Mouse (Mus musculus) lung, adult 2 months (tissue): ENCODE data around the gene Slamf8. TPM values are rescaled to one million over a fixed set of nuclear protein-coding genes. Genes with fewer than 3 reads are reported as not detected.
A peak's percentile ranks its signal among the peaks of the same experiment; 100 is the strongest.

Experiments used
- DNase-seq: peaks from one replicate; pipeline ENCODE4 v3.0.0; 2022
- H3K4me1 ChIP-seq: fragments of 200-500 bp; 2 replicates; pipeline ENCODE4 v1.6.1; 2011; ENCODE audit warnings: low read length; ENCODE audit not compliant: control insufficient read depth, insufficient read depth
- H3K4me3 ChIP-seq: fragments of 200-500 bp; replicated peaks from 2 replicates; pipeline ENCODE3; 2011; ENCODE audit warnings: low read depth, mild to moderate bottlenecking, control low read depth, low read length; ENCODE audit errors: extremely low read depth
- CTCF ChIP-seq: fragments of 200-500 bp; IDR thresholded peaks from 2 replicates; pipeline ENCODE4 v1.5.1; 2011; ENCODE audit warnings: mild to moderate bottlenecking, low read length, control low read depth; ENCODE audit not compliant: insufficient read depth
- POLR2A ChIP-seq: fragments of 200-500 bp; IDR thresholded peaks from 2 replicates; pipeline ENCODE4 v1.6.1; 2011; ENCODE audit warnings: low read depth, mild to moderate bottlenecking, control low read depth, low read length, borderline replicate concordance; ENCODE audit errors: extremely low read depth
- WGBS: fragments of 180-500 bp; shearing (Covaris S2); methylation state at CpG from one replicate; pipeline ENCODE4 v1.1.7; 2018; 5-methylcytosine and 5-hydroxymethylcytosine counted together
- polyA plus RNA-seq: library from polyadenylated mRNA; depleted of rRNA; stranded (reverse); fragments of >200 nt; gene quantifications from 2 replicates; pipeline ENCODE4 v1.2.3, GENCODE M21; 2012

Gene Slamf8
- polyA plus RNA-seq, 1 experiment = 2.0 TPM

DNA sequence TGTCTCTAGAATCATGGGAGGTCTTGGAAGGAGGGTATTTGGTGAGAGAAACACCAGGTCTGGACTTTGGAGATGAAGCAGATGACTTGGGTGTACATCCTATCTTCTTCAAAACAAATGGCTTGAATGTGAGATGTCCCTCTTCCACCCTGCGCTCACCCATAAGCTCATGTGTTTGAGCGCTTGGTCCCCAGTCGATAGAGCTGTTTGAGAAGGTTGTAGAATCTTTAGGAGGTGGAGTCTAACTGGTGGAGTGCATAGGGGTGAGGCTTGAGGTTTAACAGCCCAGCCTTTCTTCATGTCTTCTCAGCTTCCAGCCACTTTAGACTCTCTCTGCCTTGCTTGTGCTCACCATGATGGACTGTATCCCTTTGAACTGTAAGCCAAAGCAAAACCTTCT lies 35.9 kb upstream of the Slamf8 start:
- H3K4me3 ChIP-seq = no peak overlapping the region
- no peaks in the 10 kb centered on the region for H3K4me1 ChIP-seq
- DNase-seq = no peak
- no peak for TF ChIP-seq CTCF
- TF ChIP-seq POLR2A = no peak
- WGBS = 95% methylated on average over 3 of the region's 3 CpGs

DNA sequence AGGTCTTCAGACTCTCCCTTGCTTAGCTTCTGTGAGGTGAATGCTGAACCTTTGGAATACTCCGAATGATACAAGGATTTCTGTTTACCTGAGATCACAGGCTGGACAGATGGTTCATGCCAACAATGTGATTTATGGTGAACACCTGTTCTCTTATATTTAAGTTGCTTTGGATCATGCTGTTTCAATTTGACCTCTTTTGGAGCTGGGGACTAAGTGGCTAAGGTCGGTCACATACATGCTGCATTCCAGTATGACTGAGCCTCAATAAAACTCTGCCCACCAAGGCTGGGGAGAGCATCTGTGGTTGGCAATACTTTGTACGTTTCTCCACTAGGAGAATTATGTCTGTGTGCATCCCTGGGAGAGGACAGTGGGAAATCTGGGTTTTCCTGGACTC lies 33.7 kb upstream of the Slamf8 start:
- TF ChIP-seq CTCF (no peak), POLR2A (no peak)

DNA sequence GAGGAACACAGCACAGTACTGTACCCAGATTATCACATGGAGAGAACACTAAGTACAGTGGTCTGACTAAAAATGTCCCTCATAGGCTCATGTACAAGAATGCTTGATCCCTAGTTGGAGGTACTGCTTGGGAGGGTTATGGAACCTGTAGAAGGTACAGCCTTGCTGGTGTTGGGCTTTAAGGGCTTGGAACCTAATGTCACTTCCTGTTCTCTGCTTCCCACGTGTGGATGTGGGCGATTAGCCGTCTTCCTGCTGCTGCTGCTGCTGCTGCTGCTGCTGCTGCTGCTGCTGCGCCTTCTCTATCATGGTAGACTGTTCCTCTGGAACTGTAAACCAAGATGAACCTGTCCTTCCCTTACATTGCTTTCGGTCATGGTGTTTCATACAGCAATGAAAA lies 33.2 kb upstream of the Slamf8 start:
- no peak overlapping the region for H3K4me3 ChIP-seq
- no peaks in the 10 kb centered on the region for H3K4me1 ChIP-seq
- no peak for DNase-seq
- no peak for TF ChIP-seq CTCF
- no peak for TF ChIP-seq POLR2A
- 46% methylated on average over 5 of the region's 5 CpGs for WGBS

More for the DNA sequence above, 33.7 kb upstream of the Slamf8 start:
- 73% methylated on average over 3 of the region's 3 CpGs for WGBS
- H3K4me1 ChIP-seq = no peaks in the 10 kb centered on the region
- no peak overlapping the region for H3K4me3 ChIP-seq
- DNase-seq = no peak

DNA sequence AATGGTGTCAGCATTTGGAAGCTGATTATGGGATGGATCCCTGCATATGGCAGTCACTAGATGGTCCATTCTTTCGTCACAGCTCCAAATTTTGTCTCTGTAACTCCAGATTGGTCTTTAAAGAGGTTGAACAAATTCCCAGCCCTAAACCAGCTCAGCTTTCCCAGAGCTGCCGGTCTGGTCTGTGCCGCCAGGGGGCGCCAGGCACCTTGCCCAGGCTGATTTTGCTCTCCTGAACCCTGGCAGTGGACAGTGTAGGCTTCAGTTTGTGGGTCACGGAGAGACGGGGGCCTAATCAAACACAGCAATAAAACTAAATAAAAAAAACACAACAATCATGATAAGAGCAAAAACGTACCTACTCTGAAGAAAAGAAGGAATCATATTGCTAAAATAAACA lies 28.9 kb upstream of the Slamf8 start:
- TF ChIP-seq CTCF = peak; percentile 91
- TF ChIP-seq POLR2A = no peak
- Histone ChIP-seq H3K4me1 (no peaks in the 10 kb centered on the region), H3K4me3 (no peak overlapping the region)

DNA sequence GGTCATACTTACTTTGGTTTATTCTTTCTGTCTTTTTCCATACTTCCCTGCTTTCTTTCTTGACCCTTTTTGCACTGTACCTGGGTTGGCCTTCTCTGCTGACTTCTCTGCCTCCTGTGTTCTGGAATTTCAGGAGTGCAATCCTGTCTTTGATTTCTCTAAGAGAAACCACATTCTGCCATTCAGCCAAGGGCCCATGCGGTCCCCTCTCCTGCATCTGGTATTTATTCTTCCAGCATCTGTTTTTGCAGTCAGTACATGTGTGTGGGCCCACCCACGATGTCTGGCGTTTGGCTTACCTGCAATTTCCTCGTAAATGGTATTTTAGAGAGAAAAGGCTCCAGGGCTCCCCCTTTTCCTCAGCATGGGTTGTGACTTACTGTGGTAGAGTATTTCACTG lies 27.8 kb upstream of the Slamf8 start:
- no peak for TF ChIP-seq POLR2A
- no peak for TF ChIP-seq CTCF
- no peak overlapping the region for H3K4me3 ChIP-seq
- DNase-seq = no peak
- no peaks in the 10 kb centered on the region for H3K4me1 ChIP-seq
- WGBS = 81% methylated on average over 4 of the region's 4 CpGs

More for the DNA sequence above, 28.9 kb upstream of the Slamf8 start:
- 10% methylated on average over 7 of the region's 7 CpGs for WGBS
- DNase-seq = peak; percentile 75

DNA sequence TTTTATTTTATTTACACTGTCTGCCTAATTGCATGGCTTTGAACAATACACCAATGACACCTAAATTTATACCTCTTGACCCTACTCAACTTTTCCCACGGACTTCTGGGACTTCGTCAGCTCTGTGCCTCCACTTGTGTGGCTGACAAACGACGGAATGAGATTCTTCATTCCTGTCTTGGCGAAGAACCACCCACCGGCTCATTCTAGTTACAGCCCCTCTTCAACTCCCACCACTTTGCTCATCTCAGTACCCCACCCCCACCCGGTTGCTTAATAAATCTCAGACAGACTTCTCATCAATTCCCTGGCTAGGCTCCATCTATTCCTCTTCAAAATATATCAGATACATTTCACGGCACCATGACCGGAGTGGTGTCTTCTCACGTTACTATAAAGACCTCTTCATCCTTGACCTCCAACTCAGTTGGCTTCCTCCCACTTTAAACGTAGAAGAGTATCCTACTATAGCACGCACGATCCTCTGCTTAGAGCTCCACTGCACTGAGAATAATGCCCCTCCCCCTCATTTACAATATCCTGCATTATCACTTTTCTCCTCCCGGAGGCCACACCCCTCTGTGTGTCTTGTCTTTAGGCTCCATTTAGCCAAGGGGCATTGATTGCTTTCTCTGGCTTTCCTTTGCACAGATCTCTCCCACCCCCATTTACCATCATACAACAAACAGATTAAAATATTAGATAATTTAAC lies 27.2 kb upstream of the Slamf8 start:
- DNase-seq = no peak
- no peaks in the 10 kb centered on the region for H3K4me1 ChIP-seq
- H3K4me3 ChIP-seq = no peak overlapping the region
- TF ChIP-seq CTCF = no peak
- no peak for TF ChIP-seq POLR2A
- WGBS = 34% methylated on average over 14 of the region's 14 CpGs

DNA sequence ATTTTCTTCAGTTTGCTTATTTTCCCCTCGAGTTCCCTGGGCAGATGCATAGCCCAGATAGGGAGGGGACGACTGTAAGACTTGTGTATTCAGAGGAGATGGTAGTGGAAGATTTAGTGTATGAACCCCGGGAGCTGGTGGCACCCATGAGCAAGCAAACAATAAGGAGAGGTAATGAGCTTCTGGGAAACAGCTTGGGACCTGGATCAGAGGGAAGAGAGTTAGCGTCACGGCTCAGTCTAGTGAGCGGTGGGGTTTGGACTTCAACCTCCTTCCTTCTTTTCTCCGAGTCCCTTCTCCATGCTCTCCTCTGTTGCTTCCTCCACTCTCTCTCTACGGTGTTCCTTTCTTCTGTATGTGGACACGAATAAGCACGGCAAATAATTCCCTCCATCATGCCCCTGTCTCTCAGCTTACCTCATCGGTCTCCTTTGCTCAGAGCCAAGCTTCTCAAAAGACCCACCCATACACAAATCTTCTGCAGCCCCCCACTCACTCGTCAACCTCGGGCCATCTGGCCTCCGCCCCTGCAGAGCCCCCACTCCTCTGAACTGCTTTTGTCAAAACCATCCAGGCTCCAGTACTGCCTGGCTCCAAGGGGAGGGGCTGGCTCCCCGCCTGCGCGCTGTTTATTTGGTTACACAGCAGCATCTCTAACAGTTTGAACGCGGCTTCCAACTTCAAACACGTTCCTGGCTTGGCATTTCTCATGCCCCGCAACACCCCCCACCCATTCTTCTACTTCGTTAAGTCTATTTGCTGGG lies 26.4 kb upstream of the Slamf8 start:
- TF ChIP-seq POLR2A = no peak
- no peak for TF ChIP-seq CTCF
- H3K4me3 ChIP-seq = no peak overlapping the region
- no peak for DNase-seq
- 18% methylated on average over 22 of the region's 22 CpGs for WGBS
- H3K4me1 ChIP-seq = no peaks in the 10 kb centered on the region

DNA sequence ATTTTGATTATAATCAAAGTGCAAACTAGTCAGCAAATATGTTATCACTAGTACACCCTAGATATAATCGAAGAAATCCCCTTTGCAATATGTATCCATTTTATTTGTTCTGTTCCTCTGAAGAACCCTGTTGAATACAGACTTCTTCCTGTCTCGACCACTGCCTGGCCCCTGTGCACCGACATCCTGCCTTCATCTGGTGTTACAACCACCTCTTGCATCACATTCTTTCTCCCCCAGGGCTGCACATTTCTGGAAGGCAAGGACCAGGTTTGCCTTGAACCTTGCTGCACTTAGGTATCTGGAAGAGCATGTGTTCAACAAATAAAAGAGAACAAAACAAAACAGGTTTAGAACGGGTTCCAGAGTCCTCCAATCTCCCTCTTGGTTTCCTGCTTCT lies 25.0 kb upstream of the Slamf8 start:
- no peaks in the 10 kb centered on the region for H3K4me1 ChIP-seq
- TF ChIP-seq CTCF (no peak), POLR2A (no peak)
- 31% methylated on average over 4 of the region's 4 CpGs for WGBS
- DNase-seq = no peak
- no peak overlapping the region for H3K4me3 ChIP-seq

DNA sequence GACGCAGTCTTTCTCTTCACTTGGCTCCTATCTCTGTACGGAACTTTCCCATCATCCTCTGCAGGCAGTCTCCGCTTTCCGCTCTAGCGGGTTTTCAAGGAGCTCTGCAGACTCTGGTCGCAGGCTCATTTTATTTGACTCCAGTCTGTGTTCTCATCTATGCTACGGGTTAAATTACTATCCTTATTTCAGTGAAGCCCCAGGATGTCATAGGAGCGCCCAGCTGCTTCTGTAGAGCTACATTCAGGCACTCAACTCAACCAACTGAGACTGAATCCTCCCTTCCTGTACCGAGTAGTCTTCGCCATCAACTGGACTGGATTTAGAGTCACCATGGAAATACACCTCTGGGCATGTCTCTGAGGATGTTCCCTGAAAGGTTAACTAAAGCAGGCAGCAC lies 24.3 kb upstream of the Slamf8 start:
- no peak overlapping the region for H3K4me3 ChIP-seq
- DNase-seq = no peak
- WGBS = 86% methylated on average over 10 of the region's 10 CpGs
- no peaks in the 10 kb centered on the region for H3K4me1 ChIP-seq
- no peak for TF ChIP-seq POLR2A
- no peak for TF ChIP-seq CTCF

DNA sequence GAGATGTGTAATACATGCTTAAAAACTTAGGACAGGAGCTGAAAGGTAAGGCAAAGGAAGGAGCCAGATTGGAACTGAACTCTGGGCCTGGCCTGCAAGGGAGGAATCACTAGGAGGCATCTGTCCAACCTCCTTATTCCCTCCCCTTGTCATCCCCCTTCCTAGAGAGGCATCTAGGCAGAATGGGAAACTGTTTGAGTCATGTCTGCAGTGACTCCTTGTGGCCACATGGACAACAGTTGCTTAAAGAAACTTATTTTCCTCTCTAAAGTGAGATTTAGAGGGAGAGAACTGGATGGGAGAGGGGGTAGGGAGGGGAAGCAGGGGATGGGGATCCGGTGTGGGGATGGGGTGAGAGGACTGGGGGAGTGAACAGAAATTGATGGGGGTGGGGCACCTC lies 22.4 kb upstream of the Slamf8 start:
- no peaks in the 10 kb centered on the region for H3K4me1 ChIP-seq
- 39% methylated on average over 1 of the region's 1 CpGs for WGBS
- no peak for TF ChIP-seq CTCF
- TF ChIP-seq POLR2A = no peak
- DNase-seq = no peak
- H3K4me3 ChIP-seq = no peak overlapping the region
